Mouse (Mus musculus) ovary, postnatal 10 days (tissue): ENCODE data around the gene Msmb.
"Not testable (repeated sequence)": the region's sequence is repeated elsewhere in the genome, so short reads cannot be mapped to it uniquely, and the experiment has no call there.

Experiments used
- DNase-seq: peaks from one replicate; pipeline ENCODE4 v3.0.0; 2022; ENCODE audit warnings: low spot score

Msmb gene

GRCm38 (mm10) chr14:32176590-32176989 is 34.8 kb downstream of the Msmb start:
- not testable (repeated sequence) for DNase-seq

- DNase-seq = no peak
Observed at GRCm38 (mm10) chr14:32179393-32180195, 37.8 kb downstream of the Msmb start.

- no peak for DNase-seq
Observed at GRCm38 (mm10) chr14:32180861-32181260, 39.0 kb downstream of the Msmb start.

GRCm38 (mm10) chr14:32183846-32184245 is 42.0 kb downstream of the Msmb start:
- no peak for DNase-seq

GRCm38 (mm10) chr14:32190627-32191391 is 49.0 kb downstream of the Msmb start:
- no peak for DNase-seq

GRCm38 (mm10) chr14:32191926-32192325 is 50.1 kb downstream of the Msmb start:
- no peak for DNase-seq

- no peak for DNase-seq
Observed at GRCm38 (mm10) chr14:32192437-32192836, 50.6 kb downstream of the Msmb start.

- DNase-seq = not testable (repeated sequence)
Observed at GRCm38 (mm10) chr14:32193557-32193956, 51.7 kb downstream of the Msmb start.

- DNase-seq = no peak
Observed at GRCm38 (mm10) chr14:32201354-32201753, 59.5 kb downstream of the Msmb start.

GRCm38 (mm10) chr14:32201791-32202451 is 60.1 kb downstream of the Msmb start, which contains the start of the genes Timm23 and Parg:
Gene Timm23 (minus strand): TSS chr14:32201898.
Gene Parg (plus strand): TSS chr14:32201949.
- peak; percentile 54 for DNase-seq
